Mouse (Mus musculus) cerebellum, adult 8-10 months (tissue): ENCODE measurements at regions not wholly inside any gene's neighbourhood (a gene's known extent, or its start where the extent isn't known, plus 50 kb on each side); places are given as distances from the start of the nearest gene placed in this dataset.
A peak's percentile ranks its signal among the peaks of the same experiment; 100 is the strongest.
"Not testable (repeated sequence)": the region's sequence is repeated elsewhere in the genome, so short reads cannot be mapped to it uniquely, and the experiment has no call there.

Source experiments
- DNase-seq: peaks from one replicate; pipeline ENCODE4 v3.0.0; 2022

GRCm38 (mm10) chr12:29050516-29051251 lies 299.1 kb downstream of the Eipr1 start:
- no peak for DNase-seq

- DNase-seq = no peak
Measured at GRCm38 (mm10) chr12:29054367-29054766, 302.8 kb downstream of the Eipr1 start.

- DNase-seq = no peak
Measured at GRCm38 (mm10) chr12:29062025-29062637, 310.5 kb downstream of the Eipr1 start.

GRCm38 (mm10) chr12:29062801-29063200 lies 311.2 kb downstream of the Eipr1 start:
- no peak for DNase-seq

- peak; percentile 12 for DNase-seq
Measured at GRCm38 (mm10) chr12:29068180-29068579, 316.6 kb downstream of the Eipr1 start.

GRCm38 (mm10) chr12:29075096-29075852 lies 323.7 kb downstream of the Eipr1 start:
- DNase-seq = no peak

- DNase-seq = no peak
Measured at GRCm38 (mm10) chr12:29076606-29077005, 325.0 kb downstream of the Eipr1 start.

- no peak for DNase-seq
Measured at GRCm38 (mm10) chr12:29079011-29079410, 327.4 kb downstream of the Eipr1 start.

- peak; percentile 46 for DNase-seq
Measured at GRCm38 (mm10) chr12:29083426-29084221, 332.0 kb downstream of the Eipr1 start.

GRCm38 (mm10) chr12:29087245-29087644 lies 335.6 kb downstream of the Eipr1 start:
- not testable (repeated sequence) for DNase-seq

GRCm38 (mm10) chr12:29089634-29090033 lies 338.0 kb downstream of the Eipr1 start:
- DNase-seq = no peak

- no peak for DNase-seq
Measured at GRCm38 (mm10) chr12:29090451-29090850, 338.8 kb downstream of the Eipr1 start.

GRCm38 (mm10) chr12:29095406-29096032 lies 343.9 kb downstream of the Eipr1 start:
- no peak for DNase-seq

GRCm38 (mm10) chr12:29096033-29096913 lies 344.7 kb downstream of the Eipr1 start:
- no peak for DNase-seq

- DNase-seq = no peak
Measured at GRCm38 (mm10) chr12:29100042-29100570, 348.5 kb downstream of the Eipr1 start.

- DNase-seq = no peak
Measured at GRCm38 (mm10) chr12:29106893-29107719, 355.5 kb downstream of the Eipr1 start.

- DNase-seq = no peak
Measured at GRCm38 (mm10) chr12:29107720-29108051, 356.1 kb downstream of the Eipr1 start.

- no peak for DNase-seq
Measured at GRCm38 (mm10) chr12:29118336-29118735, 366.7 kb downstream of the Eipr1 start.

- DNase-seq = no peak
Measured at GRCm38 (mm10) chr12:29121159-29121558, 369.6 kb downstream of the Eipr1 start.

- no peak for DNase-seq
Measured at GRCm38 (mm10) chr12:29122931-29123330, 371.3 kb downstream of the Eipr1 start.
